Mouse (Mus musculus): Measurements from ENCODE around the gene Porcn. TPM values are rescaled to one million over a fixed set of nuclear protein-coding genes. Genes with fewer than 3 reads are reported as not detected.

The Porcn gene
- polyA plus RNA-seq (2017; shearing (Covaris generic)) = under 1 TPM in 1 of 2 experiments, not detected in 1; 0.17 TPM

GRCm38 (mm10) chrX:8206015-8206693, at the start of gene Porcn:
Porcn (minus strand) TSS chrX:8206525.

DNA sequence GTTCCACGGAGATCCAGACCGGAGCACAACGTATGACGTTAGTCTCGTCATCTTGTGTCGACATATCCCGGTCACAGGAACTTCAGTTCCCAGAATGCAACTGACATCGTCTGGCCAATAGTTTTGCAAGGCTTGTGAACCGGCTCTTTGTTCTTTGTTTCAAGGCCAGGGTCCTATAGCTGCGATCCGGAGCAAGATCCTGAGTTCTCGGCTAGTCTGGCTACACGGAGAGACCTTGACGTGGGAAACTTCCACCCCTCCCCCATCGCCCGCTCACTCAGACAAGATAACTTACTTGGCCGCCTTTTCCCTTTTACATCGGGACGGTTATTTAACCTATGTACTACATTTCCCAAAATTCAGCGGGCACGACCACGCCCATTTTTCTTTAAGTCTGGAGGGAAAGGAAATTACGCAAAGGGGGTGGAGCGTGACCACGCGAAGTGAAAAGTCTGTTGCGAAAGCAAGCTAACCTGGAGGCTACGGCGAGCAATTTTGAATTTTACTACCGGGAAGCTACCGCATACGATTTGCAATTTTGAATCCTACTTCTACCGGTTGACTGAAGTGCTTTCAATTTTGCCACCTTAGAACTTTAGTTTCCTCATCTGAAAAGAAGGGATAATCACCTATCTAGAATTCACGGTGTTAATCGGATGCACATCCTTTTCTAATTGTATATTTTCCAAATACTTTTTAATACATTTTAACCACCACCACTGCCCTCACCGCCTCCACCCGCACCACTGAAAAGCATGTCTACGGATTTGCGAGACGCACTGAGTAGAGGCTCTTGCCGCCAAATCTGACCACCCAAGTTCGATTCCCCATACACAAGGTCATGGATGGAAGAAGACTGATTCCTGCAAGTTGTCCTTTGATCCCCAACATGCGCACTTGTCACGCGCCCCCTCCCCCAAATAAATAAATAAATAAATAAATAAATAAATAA, 46.3 kb upstream of the Porcn start, which contains the start of gene Ftsj1:
TSS of gene Ftsj1 (minus strand) at position 73 of the 952 bp plus-strand sequence.

DNA sequence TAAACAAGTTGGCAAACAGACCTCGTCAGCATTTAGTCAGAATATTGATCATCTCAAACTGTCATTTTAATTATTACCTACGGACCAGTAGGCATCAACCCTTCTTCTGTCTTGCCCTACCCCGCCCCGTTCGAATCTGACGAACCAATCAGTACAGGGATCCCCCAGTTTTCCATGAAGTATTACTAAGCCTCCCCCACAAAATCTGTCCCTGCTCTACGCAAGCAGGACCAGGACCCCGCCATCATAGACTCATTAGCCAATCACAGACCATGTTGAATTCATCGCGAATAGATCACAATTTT, 13.0 kb downstream of the Porcn start, which contains the start of gene Ebp:
TSS of gene Ebp (minus strand) at position 94 of the 305 bp plus-strand sequence.

GRCm38 (mm10) chrX:8175504-8176385, 30.6 kb downstream of the Porcn start, which contains the start of gene Tbc1d25:
Tbc1d25 (minus strand) TSS chrX:8176181.

GRCm38 (mm10) chrX:8145153-8145991, 61.0 kb downstream of the Porcn start, which contains the start of gene Rbm3:
Rbm3 (minus strand) TSS chrX:8145880.

Other genes with a start within 250 kb of the Porcn start
- gene Gata1, start 228.5 kb downstream of the Porcn start, polyA plus RNA-seq (2017; shearing (Covaris generic)) = 10 to 100 TPM; 23.4 to 63.7 TPM
- gene Glod5, start 188.0 kb downstream of the Porcn start, polyA plus RNA-seq (2017; shearing (Covaris generic)) = not detected
- 10 to 100 TPM; 17.5 to 26.2 TPM for gene Suv39h1, start 131.8 kb downstream of the Porcn start, polyA plus RNA-seq (2017; shearing (Covaris generic))
- gene Was, start 116.0 kb downstream of the Porcn start, polyA plus RNA-seq (2017; shearing (Covaris generic)) = 100 to 1,000 TPM in 1 of 2 experiments, 10 to 100 TPM in 1; 98.6 to 110 TPM
- 10 to 100 TPM; 13.4 to 18.7 TPM for gene Wdr13, start 73.6 kb downstream of the Porcn start, polyA plus RNA-seq (2017; shearing (Covaris generic))
- gene Rbm3, start 60.6 kb downstream of the Porcn start, polyA plus RNA-seq (2017; shearing (Covaris generic)) = 100 to 1,000 TPM; 668 to 956 TPM
- 10 to 100 TPM; 12.7 to 18.0 TPM for gene Tbc1d25, start 30.3 kb downstream of the Porcn start, polyA plus RNA-seq (2017; shearing (Covaris generic))
- 100 to 1,000 TPM; 142 to 256 TPM for gene Ebp, start 13.0 kb downstream of the Porcn start, polyA plus RNA-seq (2017; shearing (Covaris generic))
- gene Ftsj1, start 45.9 kb upstream of the Porcn start, polyA plus RNA-seq (2017; shearing (Covaris generic)) = 10 to 100 TPM; 21.5 to 24.9 TPM
- under 1 TPM; 0.25 to 0.49 TPM for gene Slc38a5, start 64.6 kb upstream of the Porcn start, polyA plus RNA-seq (2017; shearing (Covaris generic))
- gene Ssxb10, start 120.9 kb upstream of the Porcn start, polyA plus RNA-seq (2017; shearing (Covaris generic)) = not detected
- not detected for gene Ssxb9, start 160.5 kb upstream of the Porcn start, polyA plus RNA-seq (2017; shearing (Covaris generic))
- not detected for gene Ssxb1, start 206.8 kb upstream of the Porcn start, polyA plus RNA-seq (2017; shearing (Covaris generic))

Data from activated CD4-positive, CD25-positive, alpha-beta regulatory T cell (primary cell).